Mouse (Mus musculus) naive thymus-derived CD4-positive, alpha-beta T cell, adult 2 months (primary cell): ENCODE data around the gene Gm3543.
"Not testable (repeated sequence)": the region's sequence is repeated elsewhere in the genome, so short reads cannot be mapped to it uniquely, and the experiment has no call there.

Source experiments
- DNase-seq: peaks from one replicate; pipeline ENCODE4 v3.0.0-alpha.2; 2011; ENCODE audit warnings: low read depth

Gm3543 gene

GRCm38 (mm10) chr14:41983225-41983624, at the start of gene Gm3543:
TSS of gene Gm3543 (minus strand) at chr14:41983325.
- DNase-seq = not testable (repeated sequence)

- DNase-seq = not testable (repeated sequence)
These were observed 14.5 kb downstream of the Gm3543 start for GRCm38 (mm10) chr14:41968596-41968995.

GRCm38 (mm10) chr14:41967827-41968226, 15.3 kb downstream of the Gm3543 start, which contains the start of gene Gm6401:
TSS of gene Gm6401 (minus strand) at chr14:41967927.
- not testable (repeated sequence) for DNase-seq

GRCm38 (mm10) chr14:41964095-41964494, 19.0 kb downstream of the Gm3543 start:
- not testable (repeated sequence) for DNase-seq

GRCm38 (mm10) chr14:41943695-41944094, 39.4 kb downstream of the Gm3543 start, which contains the start of gene 1700024B05Rik:
TSS of gene 1700024B05Rik (plus strand) at chr14:41943995.
- DNase-seq = not testable (repeated sequence)
